ENCODE assay signal across 30 mouse cellular contexts in genomic region chr19:21307755-21308154, GRCm38 (mm10). TPM values are rescaled to one million over a fixed set of nuclear protein-coding genes. Genes with fewer than 3 reads are reported as not detected.
DNase-seq lines count a peak whose midpoint lies in the region; ATAC-seq and TF ChIP-seq lines count a peak whose summit lies in the region.
"Had no signal": no experiment of that assay in that cellular context is flagged by ENCODE, and none has a peak within 500 bp of the region (broad histone marks: within the 10 kb centered on the region; RNA-seq: fewer than 3 reads in every experiment).

No protein-coding gene starts in this region.

- TF ChIP-seq EP300 in lung, postnatal 0 days (IDR thresholded peaks at IDR 0.05) = no peak

- H3K4me1 ChIP-seq in forebrain, postnatal 0 days (ENCODE audit: insufficient read depth) = no peaks in the 10 kb centered on the region
- H3K4me1 ChIP-seq in forebrain, embryonic 15.5 days = no peaks in the 10 kb centered on the region
- H3K4me1 ChIP-seq in lung, postnatal 0 days (ENCODE audit: insufficient read depth, low read depth, low read length) = no peaks in the 10 kb centered on the region
- H3K4me1 ChIP-seq in hindbrain, embryonic 14.5 days (replicated peaks; ENCODE audit: control insufficient read depth, insufficient read depth, low read length) = no peaks in the 10 kb centered on the region
- H3K4me1 ChIP-seq: embryonic facial prominence, embryonic 12.5 days; forebrain, embryonic 10.5 days; heart, embryonic 10.5 days; hindbrain, embryonic 12.5 days; limb, embryonic 13.5 days; liver, embryonic 13.5 days; stomach, embryonic 15.5 days had no signal

- H3K4me2 ChIP-seq in forebrain, postnatal 0 days (ENCODE audit: low read depth) = no peak overlapping the region
- no peak overlapping the region for H3K4me2 ChIP-seq in forebrain, embryonic 15.5 days (replicated peaks)
- H3K4me2 ChIP-seq in lung, postnatal 0 days (replicated peaks; ENCODE audit: low read depth, low read length) = no peak overlapping the region
- H3K4me2 ChIP-seq in hindbrain, embryonic 14.5 days (replicated peaks) = no peak overlapping the region
- H3K4me2 ChIP-seq: embryonic facial prominence, embryonic 12.5 days; hindbrain, embryonic 12.5 days; limb, embryonic 13.5 days; liver, embryonic 13.5 days; stomach, embryonic 15.5 days had no signal

- peak; percentile 35 for DNase-seq in forebrain, postnatal 0 days
- DNase-seq in layer of hippocampus, adult 8-10 months (ENCODE audit: low spot score in 2 of 2) = peak; percentile 10 to 18
- DNase-seq in layer of hippocampus, postnatal 14 days (ENCODE audit: low spot score in 2 of 2) = no peak
- DNase-seq in lung, postnatal 0 days (ENCODE audit: low spot score) = peak; percentile 78
- DNase-seq in lung, postnatal 10 days = no peak
- no peak for DNase-seq in kidney, adult 11 months
- no peak for DNase-seq in hindbrain, embryonic 14.5 days (ENCODE audit: low spot score)
- DNase-seq: adrenal gland, postnatal 10 days; cerebellum, adult 11-12 months; cerebellum, adult 9-11 months; embryo, embryonic 11 days; gastrocnemius, postnatal 14 days; heart, postnatal 36 days; kidney, adult 9 months; kidney, postnatal 10 days; liver, embryonic 13.5 days; midbrain, embryonic 14.5 days; right cerebral cortex, postnatal 25 days; thymus, postnatal 25 days had no signal

- WGBS in forebrain, postnatal 0 days = 80% methylated on average over 3 of the region's 3 CpGs
- 88% methylated on average over 3 of the region's 3 CpGs for WGBS in forebrain, embryonic 15.5 days
- 74% methylated on average over 3 of the region's 3 CpGs for WGBS in lung, postnatal 0 days
- 93% methylated on average over 3 of the region's 3 CpGs for WGBS in hindbrain, embryonic 14.5 days

- no peak for ATAC-seq in forebrain, postnatal 0 days
- no peak for ATAC-seq in forebrain, embryonic 15.5 days (replicated peaks)
- ATAC-seq in lung, postnatal 0 days = peak; percentile 47; the same call in 1 of the 2 replicates
- ATAC-seq in hindbrain, embryonic 14.5 days (ENCODE audit: low FRiP score) = no peak
- ATAC-seq: forebrain, embryonic 16.5 days; intestine, embryonic 16.5 days; Patski had no signal

- H3K27ac ChIP-seq in forebrain, postnatal 0 days (ENCODE audit: low read depth, low read length) = no peak overlapping the region
- no peak overlapping the region for H3K27ac ChIP-seq in forebrain, embryonic 15.5 days (replicated peaks)
- H3K27ac ChIP-seq in lung, postnatal 0 days (ENCODE audit: low read length) = no peak overlapping the region
- H3K27ac ChIP-seq in hindbrain, embryonic 14.5 days = no peak overlapping the region
- H3K27ac ChIP-seq: embryonic facial prominence, embryonic 12.5 days; forebrain, embryonic 10.5 days; heart, embryonic 10.5 days; hindbrain, embryonic 12.5 days; limb, embryonic 13.5 days; liver, embryonic 13.5 days; macrophage; stomach, embryonic 15.5 days had no signal

- no peaks in the 10 kb centered on the region for H3K27me3 ChIP-seq in forebrain, postnatal 0 days (ENCODE audit: insufficient read depth, low read length)
- H3K27me3 ChIP-seq in forebrain, embryonic 15.5 days = no peaks in the 10 kb centered on the region
- H3K27me3 ChIP-seq in lung, postnatal 0 days (replicated peaks; ENCODE audit: insufficient read depth, low read length) = no peaks in the 10 kb centered on the region
- no peaks in the 10 kb centered on the region for H3K27me3 ChIP-seq in hindbrain, embryonic 14.5 days (ENCODE audit: control insufficient read depth, insufficient read depth, low read length)
- H3K27me3 ChIP-seq: embryonic facial prominence, embryonic 12.5 days; hindbrain, embryonic 12.5 days; limb, embryonic 13.5 days; liver, embryonic 13.5 days; stomach, embryonic 15.5 days had no signal

- no peak for TF ChIP-seq CTCF in forebrain, postnatal 0 days (IDR thresholded peaks at IDR 0.05; ENCODE audit: low read depth)
- no peak for TF ChIP-seq CTCF in lung, postnatal 0 days (IDR thresholded peaks at IDR 0.05)

- no peaks in the 10 kb centered on the region for H3K9me3 ChIP-seq in forebrain, postnatal 0 days (ENCODE audit: low read length)
- H3K9me3 ChIP-seq in forebrain, embryonic 15.5 days = no peaks in the 10 kb centered on the region
- no peaks in the 10 kb centered on the region for H3K9me3 ChIP-seq in lung, postnatal 0 days (ENCODE audit: low read length)
- no peaks in the 10 kb centered on the region for H3K9me3 ChIP-seq in hindbrain, embryonic 14.5 days (ENCODE audit: control insufficient read depth, low read length)
- H3K9me3 ChIP-seq: embryonic facial prominence, embryonic 12.5 days; forebrain, embryonic 10.5 days; heart, embryonic 10.5 days; hindbrain, embryonic 12.5 days; limb, embryonic 13.5 days; liver, embryonic 13.5 days; stomach, embryonic 15.5 days had no signal

- no peaks in the 10 kb centered on the region for H3K36me3 ChIP-seq in forebrain, postnatal 0 days (ENCODE audit: insufficient read depth)
- H3K36me3 ChIP-seq in forebrain, embryonic 15.5 days = no peaks in the 10 kb centered on the region
- H3K36me3 ChIP-seq in lung, postnatal 0 days (ENCODE audit: insufficient read depth, low read length) = no peaks in the 10 kb centered on the region
- H3K36me3 ChIP-seq in hindbrain, embryonic 14.5 days (replicated peaks; ENCODE audit: control insufficient read depth, insufficient read depth) = no peaks in the 10 kb centered on the region
- H3K36me3 ChIP-seq: embryonic facial prominence, embryonic 12.5 days; forebrain, embryonic 10.5 days; heart, embryonic 10.5 days; hindbrain, embryonic 12.5 days; limb, embryonic 13.5 days; liver, embryonic 13.5 days; stomach, embryonic 15.5 days had no signal

- H3K4me3 ChIP-seq in forebrain, postnatal 0 days (ENCODE audit: low read depth, low read length) = no peak overlapping the region
- H3K4me3 ChIP-seq in forebrain, embryonic 15.5 days = no peak overlapping the region
- no peak overlapping the region for H3K4me3 ChIP-seq in lung, postnatal 0 days (ENCODE audit: low read depth, low read length)
- no peak overlapping the region for H3K4me3 ChIP-seq in hindbrain, embryonic 14.5 days (replicated peaks; ENCODE audit: low read length)
- H3K4me3 ChIP-seq: embryonic facial prominence, embryonic 12.5 days; forebrain, embryonic 10.5 days; heart, embryonic 10.5 days; hindbrain, embryonic 12.5 days; limb, embryonic 13.5 days; liver, embryonic 13.5 days; stomach, embryonic 15.5 days had no signal

- H3K9ac ChIP-seq in forebrain, postnatal 0 days = no peak overlapping the region
- H3K9ac ChIP-seq in forebrain, embryonic 15.5 days (replicated peaks) = no peak overlapping the region
- no peak overlapping the region for H3K9ac ChIP-seq in lung, postnatal 0 days (replicated peaks; ENCODE audit: low read depth)
- no peak overlapping the region for H3K9ac ChIP-seq in hindbrain, embryonic 14.5 days
- H3K9ac ChIP-seq: embryonic facial prominence, embryonic 12.5 days; hindbrain, embryonic 12.5 days; limb, embryonic 13.5 days; liver, embryonic 13.5 days; stomach, embryonic 15.5 days had no signal

RNA-seq across cellular contexts. Expression of gene Zfand5, which starts 35.7 kb away (rescaled TPM):
- 159 and 177 TPM in 2 replicates for total RNA-seq in forebrain, postnatal 0 days (2014; rRNA removed)
- polyA plus RNA-seq in forebrain, postnatal 0 days (2015; fragmentation: Nextera tagmentation; extraction: Ambion mirVana) = 121 and 146 TPM in 2 replicates
- 153 and 164 TPM in 2 replicates for polyA plus RNA-seq in forebrain, embryonic 15.5 days (2015; fragmentation: Nextera tagmentation; extraction: Ambion mirVana)
- total RNA-seq in layer of hippocampus, adult 8-10 months (2022) = 100 to 1,000 TPM; 138 to 143 (median 141) TPM
- 100 to 1,000 TPM; 155 to 165 TPM for total RNA-seq in layer of hippocampus, postnatal 14 days (2021)
- 108 and 109 TPM in 2 replicates for polyA plus RNA-seq in lung, postnatal 0 days (2015; fragmentation: Nextera tagmentation; extraction: Ambion mirVana)
- 206 and 212 TPM in 2 replicates for polyA plus RNA-seq in hindbrain, embryonic 14.5 days (2014; fragmentation: Nextera tagmentation; extraction: Ambion mirVana)

Comparison
In these comparisons a context has a peak if more than half of its experiments do, and no peak if none do; other contexts are left out.
1. DNase-seq: peak in forebrain, postnatal 0 days (single experiment), layer of hippocampus, adult 8-10 months (2 of 2) and lung, postnatal 0 days (single experiment); none in layer of hippocampus, postnatal 14 days (0 of 2), lung, postnatal 10 days (single experiment), kidney, adult 11 months (single experiment) and hindbrain, embryonic 14.5 days (single experiment).